Mouse (Mus musculus): ENCODE measurements around the gene Dmd. TPM values are rescaled to one million over a fixed set of nuclear protein-coding genes. Genes with fewer than 3 reads are reported as not detected.

Gene Dmd
- polyA plus RNA-seq, 1 experiment from 2014 or later, result 28.6 TPM

DNA sequence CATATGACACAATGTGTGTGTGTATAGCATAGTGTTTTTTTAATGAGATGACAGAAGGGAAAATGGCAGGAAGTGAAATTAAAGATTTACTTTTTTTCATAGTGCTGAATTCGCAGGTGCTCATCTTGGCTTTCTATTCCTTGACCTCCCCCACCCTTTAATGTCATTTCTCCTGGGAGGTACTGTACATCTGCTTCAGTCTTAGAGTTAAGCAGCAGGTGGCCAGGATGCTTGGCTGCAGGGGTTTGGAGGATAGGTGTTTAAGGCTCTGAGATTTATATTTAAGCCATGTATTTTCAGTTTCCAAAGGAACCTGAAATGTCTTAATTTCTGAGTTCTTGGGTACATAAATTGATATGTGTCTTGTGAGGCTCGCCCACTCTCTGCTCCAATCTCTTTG is 2130.5 kb downstream of the Dmd start:
- Histone ChIP-seq H3K27me3 (replicated peaks) (no peaks in the 10 kb centered on the region), H3K4me2 (no peak overlapping the region), H3K4me1 (no peaks in the 10 kb centered on the region), H3K9me3 (no peaks in the 10 kb centered on the region), H3K36me3 (no peaks in the 10 kb centered on the region), H3K9ac (no peak overlapping the region), H3K4me3 (replicated peaks) (no peak overlapping the region), H3K27ac (no peak overlapping the region)
- WGBS, result 75% methylated on average over 2 of the region's 2 CpGs
- ATAC-seq (ENCODE audit: insufficient read depth, low FRiP score, low read depth), result no peak

DNA sequence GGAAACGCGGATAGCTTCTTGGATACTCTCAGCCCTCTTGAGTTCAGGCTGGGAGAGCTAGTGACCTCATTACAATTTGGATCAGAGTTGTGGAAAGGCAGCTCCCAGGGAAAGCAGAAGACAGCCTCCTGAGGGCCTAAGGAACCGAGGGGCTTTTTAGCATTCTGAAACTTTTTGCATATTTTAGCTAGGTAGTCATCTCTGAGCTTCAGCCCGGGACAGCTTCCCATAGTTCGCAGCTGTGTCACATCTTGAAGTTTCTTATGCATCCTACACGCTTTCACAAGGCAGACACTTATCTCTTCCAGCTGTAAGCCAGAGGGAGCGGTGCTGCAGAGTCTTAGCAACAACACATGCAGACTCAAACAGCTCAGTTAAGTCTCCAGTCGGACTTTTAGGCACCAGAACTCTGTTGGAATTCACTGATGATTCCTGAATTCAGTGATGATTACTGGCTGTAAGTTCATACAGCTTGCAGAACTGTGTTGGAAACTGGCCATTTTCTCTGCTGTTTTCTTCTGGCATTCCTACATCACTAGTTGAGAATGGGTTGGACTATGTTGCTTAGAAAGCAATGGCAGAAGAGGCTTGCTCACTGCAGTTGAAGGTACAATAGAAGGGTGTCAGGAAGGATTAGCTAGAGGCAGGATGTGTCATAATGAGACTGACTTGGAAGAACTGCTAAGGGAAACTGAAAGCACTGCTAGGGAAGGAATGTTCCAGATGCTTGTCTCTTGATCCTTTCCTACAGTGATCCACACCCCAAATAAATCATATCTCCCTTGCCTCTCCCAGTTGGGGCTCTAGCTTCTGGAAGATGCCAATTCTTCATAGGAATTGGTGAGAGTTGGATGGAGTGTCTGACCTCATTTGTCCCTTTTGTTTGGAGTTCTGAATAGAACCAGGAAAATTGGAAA is 2135.8 kb downstream of the Dmd start:
- Histone ChIP-seq H3K9me3 (no peaks in the 10 kb centered on the region), H3K9ac (no peak overlapping the region), H3K4me1 (no peaks in the 10 kb centered on the region), H3K27ac (peak overlapping the region; percentile 57; the same call in 1 of the 2 replicates), H3K4me2 (no peak overlapping the region), H3K4me3 (replicated peaks) (no peak overlapping the region), H3K36me3 (no peaks in the 10 kb centered on the region), H3K27me3 (replicated peaks) (no peaks in the 10 kb centered on the region)
- WGBS, result 50% methylated on average over 8 of the region's 8 CpGs
- ATAC-seq (ENCODE audit: insufficient read depth, low FRiP score, low read depth), result peak; percentile 53; the same call in 1 of the 2 replicates

DNA sequence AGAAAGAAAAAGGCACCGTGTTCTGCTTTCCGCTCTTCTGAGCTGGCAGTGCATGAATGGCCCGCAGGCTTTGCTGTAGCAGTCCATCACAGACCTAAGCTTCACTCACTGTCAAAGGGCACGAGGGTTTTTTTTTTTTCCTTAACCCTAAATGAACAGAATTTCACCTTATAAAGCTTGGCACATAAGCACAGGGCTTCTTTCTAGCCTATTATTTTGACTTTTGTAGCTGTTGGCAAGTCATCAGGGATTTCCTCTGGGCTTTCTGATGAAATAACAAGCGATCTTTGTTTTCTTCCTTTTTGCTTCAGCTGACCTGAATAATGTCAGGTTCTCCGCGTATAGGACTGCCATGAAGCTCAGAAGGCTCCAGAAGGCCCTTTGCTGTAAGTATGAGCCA is 2140.8 kb downstream of the Dmd start:
- no peak overlapping the region for H3K4me2 ChIP-seq
- H3K27ac ChIP-seq, result no peak overlapping the region
- WGBS, result 71% methylated on average over 7 of the region's 7 CpGs
- no peak overlapping the region for H3K9ac ChIP-seq
- H3K36me3 ChIP-seq, result no peaks in the 10 kb centered on the region
- H3K4me3 ChIP-seq (replicated peaks), result no peak overlapping the region
- no peak for ATAC-seq (ENCODE audit: insufficient read depth, low FRiP score, low read depth)
- no peaks in the 10 kb centered on the region for H3K4me1 ChIP-seq
- no peaks in the 10 kb centered on the region for H3K27me3 ChIP-seq (replicated peaks)
- H3K9me3 ChIP-seq, result no peaks in the 10 kb centered on the region

DNA sequence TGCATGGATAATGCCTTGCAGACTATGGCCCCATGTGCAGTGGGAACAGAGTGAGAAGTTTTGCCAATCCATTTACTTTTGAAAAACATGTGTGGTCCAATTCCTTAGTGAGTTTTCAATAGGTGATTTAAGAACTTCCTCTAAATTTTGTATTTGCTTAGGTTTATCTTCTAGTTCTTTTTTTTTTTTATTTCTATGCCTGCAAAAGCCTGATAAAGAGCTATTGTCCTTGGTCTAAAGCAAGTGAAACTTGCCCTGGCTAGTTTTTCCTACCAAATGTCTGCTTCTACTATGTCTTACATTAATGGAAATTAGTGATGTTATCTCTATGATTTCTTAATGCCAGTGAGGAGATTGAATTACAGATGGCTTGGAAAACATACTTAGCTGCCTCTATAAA is 2144.7 kb downstream of the Dmd start:
- H3K4me1 ChIP-seq, result no peaks in the 10 kb centered on the region
- H3K4me3 ChIP-seq (replicated peaks), result no peak overlapping the region
- H3K27me3 ChIP-seq (replicated peaks), result no peaks in the 10 kb centered on the region
- no peaks in the 10 kb centered on the region for H3K9me3 ChIP-seq
- H3K27ac ChIP-seq, result no peak overlapping the region
- H3K4me2 ChIP-seq, result no peak overlapping the region
- ATAC-seq (ENCODE audit: insufficient read depth, low FRiP score, low read depth), result no peak
- H3K36me3 ChIP-seq, result no peaks in the 10 kb centered on the region
- H3K9ac ChIP-seq, result no peak overlapping the region

DNA sequence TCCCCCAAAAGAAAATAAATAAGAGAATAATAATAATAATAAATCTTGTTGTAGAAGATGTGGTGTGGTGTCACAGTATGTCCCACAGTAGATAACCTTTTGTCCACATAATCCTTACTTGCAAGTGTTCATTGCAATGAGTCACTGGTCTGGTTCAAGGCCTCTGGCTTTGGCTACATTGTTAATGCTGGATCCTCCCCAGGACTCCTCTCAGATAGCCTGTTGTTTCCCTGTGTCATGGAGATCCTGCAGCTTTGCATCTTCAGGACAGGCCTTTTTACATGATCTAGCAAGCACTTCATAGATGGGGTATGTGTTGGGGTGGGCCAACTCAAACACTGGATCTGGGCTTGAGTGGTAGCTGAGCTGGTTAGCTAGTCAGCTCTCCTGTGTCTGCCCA is 2150.0 kb downstream of the Dmd start:
- no peak overlapping the region for H3K4me3 ChIP-seq (replicated peaks)
- H3K9ac ChIP-seq, result no peak overlapping the region
- H3K4me1 ChIP-seq, result no peaks in the 10 kb centered on the region
- no peaks in the 10 kb centered on the region for H3K27me3 ChIP-seq (replicated peaks)
- H3K27ac ChIP-seq, result no peak overlapping the region
- ATAC-seq (ENCODE audit: insufficient read depth, low FRiP score, low read depth), result no peak
- no peak overlapping the region for H3K4me2 ChIP-seq
- H3K36me3 ChIP-seq, result no peaks in the 10 kb centered on the region
- H3K9me3 ChIP-seq, result no peaks in the 10 kb centered on the region

DNA sequence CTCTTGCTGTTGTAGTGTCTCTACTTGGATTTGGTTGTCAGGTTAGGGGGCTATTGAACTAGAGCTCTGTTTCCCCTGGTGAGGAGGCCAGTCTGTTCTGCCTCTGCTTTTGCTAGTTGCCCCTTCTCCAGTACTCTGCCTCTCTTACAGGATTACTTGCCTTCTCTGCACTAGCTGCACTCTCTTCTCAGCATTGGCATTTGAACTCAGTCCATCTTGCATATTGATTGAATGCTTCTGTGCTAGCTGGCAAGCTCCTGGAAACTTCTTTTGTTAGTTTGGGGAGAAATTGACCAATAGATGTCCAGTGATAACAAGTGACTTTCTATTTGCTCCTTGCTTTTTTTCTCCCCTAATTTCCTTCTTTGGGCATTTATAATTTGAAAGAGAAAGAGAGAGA is 2163.7 kb downstream of the Dmd start:
- no peaks in the 10 kb centered on the region for H3K4me1 ChIP-seq
- no peaks in the 10 kb centered on the region for H3K36me3 ChIP-seq
- no peak for ATAC-seq (ENCODE audit: insufficient read depth, low FRiP score, low read depth)
- H3K27ac ChIP-seq, result no peak overlapping the region
- H3K9me3 ChIP-seq, result no peaks in the 10 kb centered on the region
- H3K4me3 ChIP-seq (replicated peaks), result no peak overlapping the region
- no peaks in the 10 kb centered on the region for H3K27me3 ChIP-seq (replicated peaks)
- no peak overlapping the region for H3K4me2 ChIP-seq
- H3K9ac ChIP-seq, result no peak overlapping the region

DNA sequence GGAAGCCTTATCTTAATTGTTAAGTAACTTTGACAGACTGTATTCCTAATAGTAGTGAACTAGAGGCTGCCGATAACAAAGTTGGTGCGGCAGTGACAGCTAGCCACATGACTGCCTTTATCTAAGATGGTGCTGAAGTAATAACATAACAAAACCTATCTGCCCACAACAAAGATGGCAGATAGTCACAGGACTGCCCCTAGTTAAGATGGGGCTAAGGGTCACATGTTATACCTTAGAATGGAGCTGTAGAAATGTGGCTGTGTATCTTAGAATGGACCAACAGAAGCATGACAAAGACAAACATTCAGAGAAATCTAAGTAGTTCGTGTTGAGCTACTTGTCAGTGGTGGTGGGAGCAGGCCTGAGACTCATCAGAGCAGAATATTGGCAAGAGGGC is 2184.0 kb downstream of the Dmd start:
- 72% methylated on average over 3 of the region's 3 CpGs for WGBS
- Histone ChIP-seq H3K9me3 (no peaks in the 10 kb centered on the region), H3K4me2 (no peak overlapping the region), H3K4me3 (replicated peaks) (no peak overlapping the region), H3K27me3 (replicated peaks) (no peaks in the 10 kb centered on the region), H3K4me1 (no peaks in the 10 kb centered on the region), H3K9ac (no peak overlapping the region), H3K36me3 (no peaks in the 10 kb centered on the region), H3K27ac (no peak overlapping the region)
- no peak for ATAC-seq (ENCODE audit: insufficient read depth, low FRiP score, low read depth)

DNA sequence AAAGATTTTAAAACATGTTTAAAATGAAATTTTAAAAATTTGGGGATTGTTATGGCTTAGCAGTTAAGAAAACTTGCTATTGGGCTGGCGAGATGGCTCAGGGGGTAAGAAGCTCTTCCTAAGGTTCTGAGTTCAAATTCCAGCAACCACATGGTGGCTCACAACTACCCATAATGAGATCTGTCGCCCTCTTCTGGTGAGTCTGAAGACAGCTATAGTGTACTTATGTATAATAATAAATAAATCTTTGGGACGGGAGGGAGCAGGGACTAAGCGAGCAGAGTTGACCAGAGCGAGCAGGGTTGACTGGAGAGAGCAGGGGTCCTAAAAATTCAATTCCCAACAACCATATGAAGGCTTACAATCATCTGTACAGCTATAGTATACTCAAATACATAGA is 2188.6 kb downstream of the Dmd start:
- no peaks in the 10 kb centered on the region for H3K27me3 ChIP-seq (replicated peaks)
- WGBS, result 77% methylated on average over 5 of the region's 5 CpGs

DNA sequence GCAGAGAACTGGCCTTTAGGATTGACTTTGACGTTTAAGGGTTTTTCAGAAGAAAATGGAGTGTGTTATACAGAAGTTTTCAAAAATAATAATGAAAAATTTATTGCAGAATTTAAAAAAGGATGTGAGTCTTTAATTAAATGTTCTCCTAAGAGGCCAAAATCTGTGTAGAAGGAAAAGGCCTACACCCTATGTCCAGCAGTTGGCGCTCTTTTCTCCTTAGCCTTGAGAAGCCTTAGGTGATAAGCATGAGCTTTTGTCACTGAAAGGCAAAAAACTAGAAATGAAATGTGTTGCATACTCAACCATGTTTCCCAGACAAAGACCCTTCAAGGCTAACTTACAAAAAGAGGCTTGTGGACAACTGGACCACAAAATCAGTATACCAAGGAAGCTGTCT is 2222.6 kb downstream of the Dmd start:
- H3K27me3 ChIP-seq (replicated peaks), result no peaks in the 10 kb centered on the region
- no peaks in the 10 kb centered on the region for H3K9me3 ChIP-seq
- H3K4me3 ChIP-seq (replicated peaks), result no peak overlapping the region
- H3K4me2 ChIP-seq, result no peak overlapping the region
- no peak overlapping the region for H3K27ac ChIP-seq
- H3K36me3 ChIP-seq, result no peaks in the 10 kb centered on the region
- WGBS, result 69% methylated on average over 2 of the region's 2 CpGs
- H3K4me1 ChIP-seq, result no peaks in the 10 kb centered on the region
- H3K9ac ChIP-seq, result no peak overlapping the region
- ATAC-seq (ENCODE audit: insufficient read depth, low FRiP score, low read depth), result no peak

More for the DNA sequence above, 2188.6 kb downstream of the Dmd start:
- Histone ChIP-seq H3K4me1 (no peaks in the 10 kb centered on the region), H3K4me2 (no peak overlapping the region), H3K4me3 (replicated peaks) (no peak overlapping the region), H3K36me3 (no peaks in the 10 kb centered on the region), H3K27ac (no peak overlapping the region), H3K9ac (no peak overlapping the region), H3K9me3 (no peaks in the 10 kb centered on the region)
- no peak for ATAC-seq (ENCODE audit: insufficient read depth, low FRiP score, low read depth)

DNA sequence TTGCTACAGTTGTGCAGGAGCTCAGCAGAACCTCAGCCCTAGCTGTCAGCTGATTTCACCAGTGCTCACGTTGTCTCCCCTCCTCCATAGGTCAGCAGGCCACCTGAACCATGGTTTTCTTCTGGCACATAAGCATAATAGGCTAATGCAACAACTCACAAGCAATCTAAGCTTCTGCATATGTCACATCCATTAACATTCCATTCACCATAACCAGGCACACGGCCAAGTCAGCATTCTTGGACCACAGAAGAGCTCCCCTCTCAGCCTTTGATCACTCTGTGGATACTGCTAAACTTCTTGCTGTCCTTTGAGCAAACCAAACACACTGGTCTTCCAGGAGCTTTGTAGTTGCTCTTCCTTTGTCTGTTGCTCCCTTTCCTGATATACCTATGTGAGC is 2238.9 kb downstream of the Dmd start:
- H3K9me3 ChIP-seq, result no peaks in the 10 kb centered on the region
- no peak overlapping the region for H3K9ac ChIP-seq
- 19% methylated on average over 2 of the region's 2 CpGs for WGBS
- H3K4me2 ChIP-seq, result no peak overlapping the region
- H3K27me3 ChIP-seq (replicated peaks), result no peaks in the 10 kb centered on the region
- H3K4me3 ChIP-seq (replicated peaks), result no peak overlapping the region
- no peaks in the 10 kb centered on the region for H3K36me3 ChIP-seq
- no peak for ATAC-seq (ENCODE audit: insufficient read depth, low FRiP score, low read depth)
- no peaks in the 10 kb centered on the region for H3K4me1 ChIP-seq
- no peak overlapping the region for H3K27ac ChIP-seq

DNA sequence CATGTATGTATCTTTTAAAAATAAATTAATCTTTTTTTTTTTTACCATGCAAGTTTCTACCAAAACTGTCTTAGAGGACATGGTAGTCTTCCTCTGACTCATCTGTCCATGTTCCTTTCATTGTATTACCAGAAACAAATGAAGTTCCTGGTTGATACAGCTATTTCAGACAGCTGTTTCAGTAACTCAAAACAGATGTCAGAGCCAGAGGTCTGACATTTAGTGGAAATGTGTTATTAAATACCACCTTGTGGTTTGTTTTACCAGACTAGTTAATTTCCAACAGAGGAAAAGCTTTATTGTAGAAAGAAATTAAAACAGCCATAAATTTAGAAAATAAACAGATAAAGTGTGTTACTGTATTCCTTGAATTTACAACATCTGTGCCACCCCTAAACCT is 2245.2 kb downstream of the Dmd start:
- Histone ChIP-seq H3K4me1 (no peaks in the 10 kb centered on the region), H3K9ac (no peak overlapping the region), H3K9me3 (no peaks in the 10 kb centered on the region), H3K27ac (no peak overlapping the region), H3K4me3 (replicated peaks) (no peak overlapping the region), H3K36me3 (no peaks in the 10 kb centered on the region), H3K27me3 (replicated peaks) (no peaks in the 10 kb centered on the region), H3K4me2 (no peak overlapping the region)
- ATAC-seq (ENCODE audit: insufficient read depth, low FRiP score, low read depth), result no peak

DNA sequence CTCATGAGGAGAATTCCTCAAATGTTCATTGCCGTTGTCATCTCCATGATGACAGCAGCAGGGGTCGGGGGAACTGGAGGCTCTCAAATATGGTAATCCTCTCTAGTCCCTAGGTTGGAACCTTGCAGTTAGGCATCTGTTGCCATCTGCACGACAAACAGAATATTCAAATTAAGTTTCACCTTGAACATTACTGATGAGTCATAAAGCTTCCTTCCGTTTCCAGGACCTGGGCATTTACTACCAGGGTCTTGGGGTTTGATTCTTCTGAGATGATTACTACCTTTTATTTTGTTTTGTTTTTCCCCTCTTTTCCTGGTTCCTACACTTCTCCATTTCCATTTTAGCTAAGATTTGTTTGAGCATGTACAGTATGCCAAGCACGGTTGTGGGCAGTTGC is 2249.0 kb downstream of the Dmd start:
- no peaks in the 10 kb centered on the region for H3K27me3 ChIP-seq (replicated peaks)
- no peak overlapping the region for H3K4me2 ChIP-seq
- no peaks in the 10 kb centered on the region for H3K36me3 ChIP-seq
- 86% methylated on average over 5 of the region's 5 CpGs for WGBS
- H3K4me1 ChIP-seq, result no peaks in the 10 kb centered on the region
- no peak overlapping the region for H3K9ac ChIP-seq
- no peaks in the 10 kb centered on the region for H3K9me3 ChIP-seq
- H3K4me3 ChIP-seq (replicated peaks), result no peak overlapping the region
- no peak for ATAC-seq (ENCODE audit: insufficient read depth, low FRiP score, low read depth)
- H3K27ac ChIP-seq, result no peak overlapping the region

DNA sequence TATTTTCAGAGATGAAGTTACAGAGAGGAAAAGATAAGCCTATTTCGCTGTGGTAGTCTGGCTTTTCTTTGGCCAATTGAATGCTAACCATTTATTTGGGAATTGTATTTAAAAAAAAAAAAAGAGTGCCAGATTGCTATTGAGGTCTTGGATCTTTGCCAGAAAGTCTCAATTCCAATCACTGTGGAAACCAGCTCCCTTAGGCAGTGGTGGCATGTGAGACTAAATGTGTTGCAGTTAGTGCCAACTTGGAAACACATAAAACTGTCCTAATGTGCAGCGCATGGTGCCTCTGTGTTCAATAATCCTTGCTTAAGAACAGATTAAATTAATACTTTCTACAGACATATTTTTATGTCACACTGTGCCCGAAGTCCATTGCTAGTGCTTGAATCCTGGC is 2250.7 kb downstream of the Dmd start:
- no peak for ATAC-seq (ENCODE audit: insufficient read depth, low FRiP score, low read depth)
- Histone ChIP-seq H3K36me3 (no peaks in the 10 kb centered on the region), H3K27ac (no peak overlapping the region), H3K4me1 (no peaks in the 10 kb centered on the region), H3K27me3 (replicated peaks) (no peaks in the 10 kb centered on the region), H3K9ac (no peak overlapping the region), H3K4me3 (replicated peaks) (no peak overlapping the region), H3K9me3 (no peaks in the 10 kb centered on the region), H3K4me2 (no peak overlapping the region)
- 85% methylated on average over 3 of the region's 3 CpGs for WGBS

All from stomach, embryonic 15.5 days (tissue).